Mouse (Mus musculus) layer of hippocampus, adult 18-20 months (tissue): ENCODE data around the gene Daam1. TPM values are rescaled to one million over a fixed set of nuclear protein-coding genes. Genes with fewer than 3 reads are reported as not detected.
A peak's percentile ranks its signal among the peaks of the same experiment; 100 is the strongest.

Experiments used
- DNase-seq, 2 experiments: peaks; one replicate each; pipeline ENCODE4 v3.0.0; 2022; ENCODE audit warnings: low spot score in 2 of 2
- total RNA-seq, 2 experiments: library from RNA; stranded (reverse); gene quantifications; 2 replicates each; pipeline ENCODE4 v1.2.3; 2021

Gene Daam1
- total RNA-seq, 2 experiments from 2014 or later: 58.1 to 63.0 TPM

DNA sequence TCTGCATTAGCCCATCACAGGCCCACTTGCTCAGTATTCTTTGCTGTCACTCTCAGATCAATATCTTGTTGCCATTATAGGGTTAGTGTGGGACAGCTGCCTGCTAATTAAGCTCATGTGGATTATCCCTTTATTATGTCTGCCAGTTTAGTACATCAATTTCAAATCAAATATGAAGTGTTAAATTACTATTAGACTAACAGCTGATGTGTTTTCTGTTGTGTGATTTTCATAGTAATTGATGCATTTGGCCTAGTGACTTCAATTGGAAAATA, 25.5 kb downstream of the Daam1 start:
- DNase-seq: no peak

GRCm38 (mm10) chr12:71859096-71859495, 28.2 kb downstream of the Daam1 start:
- DNase-seq: no peak

- DNase-seq: no peak
These were observed 33.1 kb downstream of the Daam1 start for GRCm38 (mm10) chr12:71863846-71864543.

DNA sequence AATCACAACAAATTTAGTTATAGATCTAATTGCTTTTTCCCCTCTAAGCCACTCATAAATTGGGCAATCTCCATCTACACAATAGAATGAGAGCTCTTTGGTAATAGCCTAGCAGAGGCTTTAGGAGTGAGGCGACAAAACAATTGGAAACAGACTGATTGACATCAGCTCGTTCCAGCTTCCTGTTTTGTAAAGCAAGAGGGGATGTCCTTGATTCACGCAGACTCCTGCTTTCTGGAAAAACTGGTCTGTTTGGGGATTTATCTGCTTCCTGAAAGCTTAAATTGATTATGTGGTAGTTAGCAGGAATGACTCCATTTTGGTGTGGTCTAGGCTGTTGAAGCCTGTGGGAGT, 33.6 kb downstream of the Daam1 start:
- no peak for DNase-seq

- DNase-seq: no peak
These were observed 35.1 kb downstream of the Daam1 start for GRCm38 (mm10) chr12:71865937-71866336.

- DNase-seq: no peak
These were observed 36.7 kb downstream of the Daam1 start for GRCm38 (mm10) chr12:71867345-71868240.

- DNase-seq: peak in 1 of 2 experiments; percentile 23
These were observed 39.8 kb downstream of the Daam1 start for GRCm38 (mm10) chr12:71870644-71871043.

DNA sequence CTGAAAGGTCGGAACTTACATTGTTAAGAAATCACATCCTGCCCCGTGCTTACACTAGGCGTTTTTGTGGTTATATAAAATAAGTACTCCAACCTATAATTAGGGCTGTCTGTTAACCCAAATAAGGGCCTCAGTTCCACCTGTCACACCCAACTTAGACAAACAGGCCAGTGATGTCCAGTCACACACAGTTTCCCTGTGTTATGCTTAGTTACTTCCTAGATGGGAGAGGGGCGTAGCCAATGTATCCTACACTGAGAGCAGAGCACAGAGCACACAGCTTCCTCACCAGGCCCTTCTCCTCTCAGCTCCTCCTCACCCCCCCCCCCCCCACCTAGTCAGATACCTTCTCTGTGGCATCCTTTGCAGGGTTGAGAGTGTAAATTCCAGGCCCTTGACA, 41.5 kb downstream of the Daam1 start:
- no peak for DNase-seq

DNA sequence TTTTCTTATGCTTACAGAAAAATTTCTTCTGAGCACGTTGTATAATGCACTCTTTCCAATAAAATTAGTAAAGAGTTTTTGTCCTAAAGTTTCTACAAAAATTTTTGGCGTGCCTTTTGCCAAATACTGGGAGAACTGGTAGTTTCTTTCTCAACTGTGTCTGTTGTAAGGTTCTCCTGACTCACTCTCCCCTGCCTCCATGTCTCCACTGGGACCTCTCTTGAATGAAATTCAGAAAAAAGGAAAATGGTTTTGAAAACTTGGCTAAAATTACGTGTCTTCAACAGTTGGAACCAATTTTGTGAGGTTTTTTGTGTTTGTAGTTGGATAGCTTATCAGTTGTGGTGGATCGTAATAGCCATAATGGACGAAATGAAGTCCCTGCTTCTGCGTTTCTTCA, 43.7 kb downstream of the Daam1 start:
- DNase-seq: no peak

DNA sequence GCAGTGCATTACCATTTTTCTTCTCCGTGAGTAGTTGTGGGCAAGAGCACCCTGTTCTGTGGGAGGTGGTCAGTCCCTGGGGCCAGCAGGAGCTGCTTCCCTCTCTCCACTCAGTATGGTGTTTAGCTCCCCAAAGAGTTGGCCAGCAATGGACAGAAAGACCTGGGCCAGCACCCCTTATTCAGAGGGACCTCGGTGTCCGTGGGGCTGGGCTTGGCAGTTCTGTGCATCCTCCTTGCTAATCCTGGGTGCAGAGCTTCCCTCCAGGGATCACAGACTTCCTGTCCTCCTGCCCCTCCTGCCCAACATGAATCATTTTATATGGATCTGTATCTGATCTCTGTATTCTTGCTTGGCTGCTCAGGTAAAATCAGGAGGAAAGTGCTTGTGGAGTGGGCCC, 44.1 kb downstream of the Daam1 start:
- DNase-seq: no peak

DNA sequence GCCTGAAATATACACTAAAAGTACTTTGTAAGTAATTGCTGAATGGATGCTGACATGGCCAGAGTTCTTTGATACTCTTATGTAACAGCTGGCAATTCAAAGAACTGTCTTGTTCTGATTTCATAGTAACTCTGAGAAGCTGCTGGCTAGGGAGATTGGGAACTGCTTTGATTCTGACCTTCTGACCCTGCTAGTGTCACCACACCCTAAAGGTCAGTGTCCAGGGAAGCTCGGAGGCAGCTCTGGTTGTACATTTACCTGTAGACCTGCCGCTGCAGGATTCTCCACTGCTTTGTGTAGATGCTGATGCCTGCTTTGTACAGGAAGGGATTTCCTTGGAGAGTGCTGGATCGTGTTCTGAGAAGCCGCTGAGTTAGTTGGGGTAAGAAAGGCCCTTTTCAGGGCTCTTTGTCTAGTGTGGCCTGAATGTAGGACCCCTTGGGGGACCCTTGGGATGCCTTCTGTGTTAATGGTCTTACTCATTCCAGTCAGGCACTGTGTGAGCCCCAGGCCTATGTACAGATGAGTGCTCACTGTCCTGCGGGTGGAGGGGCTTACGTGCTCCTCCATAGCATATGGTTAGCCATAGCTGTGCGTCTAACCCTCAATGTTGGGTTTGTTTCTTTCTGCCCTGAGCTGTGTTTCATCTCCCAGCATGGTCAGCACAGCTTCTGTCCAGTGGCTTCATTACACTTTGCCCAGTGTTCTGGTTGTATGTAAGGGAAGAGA, 45.0 kb downstream of the Daam1 start:
- DNase-seq: no peak

DNA sequence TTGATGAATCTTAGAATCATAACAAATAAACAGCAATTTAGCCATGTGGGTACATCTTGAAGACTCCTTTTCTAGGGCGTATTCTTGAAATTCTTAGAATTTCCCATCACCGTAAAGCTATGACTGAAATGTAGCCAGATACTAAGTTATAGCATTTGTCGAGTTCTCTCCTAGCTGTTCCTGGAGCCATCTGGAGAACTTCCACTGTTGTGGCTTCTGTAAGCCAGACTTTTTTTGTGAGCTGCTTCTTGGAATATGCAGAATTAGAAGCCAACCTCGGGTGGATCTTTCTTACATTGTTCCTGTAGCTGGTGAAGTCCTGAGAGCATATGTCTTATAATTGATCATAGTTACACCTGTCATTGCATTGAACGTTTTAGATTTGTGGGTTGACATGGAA, 50.1 kb downstream of the Daam1 start:
- DNase-seq: peak in 1 of 2 experiments; percentile 64

GRCm38 (mm10) chr12:71881477-71881876, 50.6 kb downstream of the Daam1 start:
- no peak for DNase-seq

DNA sequence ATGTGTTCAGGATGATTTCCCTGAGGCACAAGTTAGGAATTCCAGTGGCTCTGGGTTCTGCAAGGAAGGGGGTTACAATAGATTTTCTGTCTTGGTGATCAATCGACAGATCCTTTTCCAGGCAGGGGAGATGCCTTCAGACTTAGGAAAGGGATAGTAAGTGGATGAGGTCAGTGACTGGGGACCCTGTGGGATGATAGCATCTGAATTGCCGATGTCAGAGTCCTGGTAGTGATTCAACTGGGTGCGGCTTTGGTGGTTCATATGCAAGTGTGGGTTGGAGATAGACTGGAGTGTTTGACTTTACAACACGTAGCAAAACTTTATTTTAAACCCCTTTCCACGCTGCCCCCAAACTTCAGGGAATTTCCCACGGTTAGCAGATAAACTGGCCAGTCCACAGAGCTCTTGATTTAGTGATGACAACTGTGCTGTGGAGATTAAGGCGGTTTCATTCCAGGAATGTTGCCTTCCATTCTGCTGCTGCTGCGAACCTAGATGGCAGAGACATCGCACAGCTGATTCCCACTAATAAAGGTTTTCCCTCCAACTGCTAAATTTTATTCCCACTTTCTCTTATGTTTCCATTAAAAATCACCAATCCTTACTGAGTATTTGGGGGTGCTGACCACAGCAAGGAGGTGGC, 52.3 kb downstream of the Daam1 start:
- DNase-seq: no peak

GRCm38 (mm10) chr12:71885170-71885574, 54.3 kb downstream of the Daam1 start:
- no peak for DNase-seq

DNA sequence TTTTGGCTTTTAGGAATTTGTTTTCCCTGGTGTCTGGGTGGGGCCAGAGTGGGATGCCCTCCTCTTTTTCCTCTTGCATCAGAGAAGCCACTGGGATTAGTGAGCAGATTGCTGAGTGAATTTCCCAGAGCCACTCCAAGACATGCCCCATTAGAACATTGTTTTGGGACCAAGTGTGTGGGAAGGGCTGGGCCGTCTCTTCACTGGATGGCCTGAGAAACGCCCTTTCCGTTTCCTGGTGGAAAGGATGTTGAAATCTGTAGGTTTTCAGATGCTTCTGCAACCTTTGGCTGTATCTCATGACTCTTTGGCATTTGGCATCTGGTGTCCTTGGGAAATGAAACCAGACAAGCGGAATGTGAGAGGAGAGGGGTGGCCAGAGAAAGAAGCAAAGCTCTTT, 54.8 kb downstream of the Daam1 start:
- DNase-seq: no peak

GRCm38 (mm10) chr12:71886406-71886805, 55.5 kb downstream of the Daam1 start:
- DNase-seq: no peak

GRCm38 (mm10) chr12:71886941-71887340, 56.1 kb downstream of the Daam1 start:
- DNase-seq: no peak

DNA sequence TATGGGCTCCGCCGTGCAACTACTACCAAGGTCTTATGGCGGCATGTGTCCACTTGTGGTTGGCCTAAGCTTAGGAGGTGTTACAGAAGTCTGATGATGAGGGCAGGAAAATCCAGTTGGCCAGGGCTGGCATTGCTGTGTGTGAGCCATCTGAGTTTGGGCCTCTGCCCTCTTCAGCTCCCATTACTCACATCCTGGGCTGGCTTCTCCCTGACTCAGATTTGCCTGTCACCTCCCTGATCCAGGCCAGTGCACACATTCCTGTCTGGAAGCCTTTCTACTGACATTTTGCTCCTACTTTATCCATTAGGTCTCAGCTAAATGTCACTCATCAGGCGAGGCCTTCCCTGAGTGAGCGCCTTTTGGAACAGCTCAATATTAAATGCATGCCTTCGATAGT, 57.5 kb downstream of the Daam1 start:
- DNase-seq: no peak

- no peak for DNase-seq
These were observed 58.4 kb downstream of the Daam1 start for GRCm38 (mm10) chr12:71889266-71889665.

- DNase-seq: no peak
These were observed 59.4 kb downstream of the Daam1 start for GRCm38 (mm10) chr12:71890282-71890681.
